9 mouse cellular contexts compared by ENCODE assay signal in the genomic region with DNA sequence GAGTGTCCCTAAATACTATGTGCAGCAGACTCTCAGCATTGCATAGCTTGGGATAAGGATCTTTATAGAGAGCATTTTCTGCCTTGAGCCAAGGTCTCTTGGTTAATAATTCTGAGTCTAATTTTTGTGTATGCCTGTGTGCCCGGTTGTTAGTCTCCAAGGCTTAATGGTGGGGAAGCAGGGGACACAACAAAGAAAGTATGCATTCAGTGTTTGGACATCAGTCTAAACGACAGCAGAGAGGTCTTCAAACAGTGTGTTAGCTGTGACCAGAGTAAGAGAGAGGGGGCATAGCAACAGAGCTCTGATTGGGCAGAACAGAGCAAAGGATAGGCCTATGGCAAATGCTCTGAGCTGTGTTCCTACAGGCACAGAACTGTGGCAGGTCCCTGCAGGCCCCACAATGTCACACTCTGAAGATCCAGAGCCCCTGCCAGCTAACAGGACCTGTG.
DNase-seq lines count a peak whose midpoint lies in the region; ATAC-seq lines count a peak whose summit lies in the region.
"Had no signal": no experiment of that assay in that cellular context is flagged by ENCODE, and none has a peak within 500 bp of the region (broad histone marks: within the 10 kb centered on the region; RNA-seq: fewer than 3 reads in every experiment).

No protein-coding gene starts in this region.

- H3K9me3 ChIP-seq in stomach, embryonic 16.5 days (replicated peaks; ENCODE audit: control insufficient read depth, low read length): no peaks in the 10 kb centered on the region

- no peak overlapping the region for H3K4me3 ChIP-seq in stomach, embryonic 16.5 days (replicated peaks; ENCODE audit: low read length)
- H3K4me3 ChIP-seq: erythroblast, embryonic 14.5 days had no signal

- no peak overlapping the region for H3K9ac ChIP-seq in stomach, embryonic 16.5 days (ENCODE audit: low read length)

- 31% methylated on average over 2 of the region's 2 CpGs for WGBS in stomach, embryonic 16.5 days

- no peaks in the 10 kb centered on the region for H3K36me3 ChIP-seq in stomach, embryonic 16.5 days (ENCODE audit: control insufficient read depth, insufficient read depth, low read length)

- no peak overlapping the region for H3K4me2 ChIP-seq in stomach, embryonic 16.5 days (ENCODE audit: low read depth, low read length)

- H3K4me1 ChIP-seq in stomach, embryonic 16.5 days (ENCODE audit: control insufficient read depth, insufficient read depth, low read length): no peaks in the 10 kb centered on the region

- H3K27ac ChIP-seq in stomach, embryonic 16.5 days (ENCODE audit: low read length): peak overlapping the region; percentile 40

- peak; percentile 30 for DNase-seq in adrenal gland, postnatal 10 days
- no peak for DNase-seq in adrenal gland, adult 18-20 months (ENCODE audit: low spot score in 2 of 2)
- peak; percentile 60 to 82 for DNase-seq in right cerebral cortex, postnatal 10 days (ENCODE audit: low spot score in 2 of 2)
- no peak for DNase-seq in right cerebral cortex, postnatal 14 days
- DNase-seq in kidney, postnatal 4 days: peak; percentile 33 to 63
- DNase-seq in right cerebral cortex, postnatal 4 days: no peak

- ATAC-seq in stomach, embryonic 16.5 days (ENCODE audit: insufficient read depth, low FRiP score): peak; percentile 85
- ATAC-seq in megakaryocyte-erythroid progenitor cell, adult 5-6 weeks (replicated peaks; ENCODE audit: low FRiP score, low TSS enrichment, poor library complexity, severe bottlenecking): no peak

- H3K27me3 ChIP-seq in stomach, embryonic 16.5 days (ENCODE audit: control insufficient read depth, insufficient read depth, low read length): no peaks in the 10 kb centered on the region

Comparison
In these comparisons a context has a peak if more than half of its experiments do, and no peak if none do; other contexts are left out.
1. DNase-seq: peak in adrenal gland, postnatal 10 days (single experiment), right cerebral cortex, postnatal 10 days (2 of 2) and kidney, postnatal 4 days (2 of 2); none in adrenal gland, adult 18-20 months (0 of 2), right cerebral cortex, postnatal 14 days (single experiment) and right cerebral cortex, postnatal 4 days (single experiment).